Mouse (Mus musculus) heart, postnatal 0 days (tissue): ENCODE measurements around the gene Lrrc1. TPM values are rescaled to one million over a fixed set of nuclear protein-coding genes. Genes with fewer than 3 reads are reported as not detected.
A peak's percentile ranks its signal among the peaks of the same experiment; 100 is the strongest.

Experiments used
- ATAC-seq: fragments of 200-750 bp; cut with Nextera tagmentation; 2 replicates; pipeline ENCODE4 v1.8.0; 2017; ENCODE audit warnings: low read depth, moderate number of reproducible peaks, moderate library complexity; ENCODE audit not compliant: insufficient read depth
- DNase-seq: peaks from one replicate; pipeline ENCODE4 v3.0.0-alpha.2; 2016; ENCODE audit warnings: low spot score
- H3K27ac ChIP-seq: fragments of 300-500 bp; sonication (generic); 2 replicates; pipeline ENCODE4 v1.5.1; 2014; ENCODE audit warnings: low read depth, mild to moderate bottlenecking
- H3K27me3 ChIP-seq: fragments of 300-500 bp; sonication (generic); 2 replicates; pipeline ENCODE4 v1.6.1; 2014; ENCODE audit warnings: low read length, mixed read lengths; ENCODE audit not compliant: control insufficient read depth, insufficient read depth
- H3K36me3 ChIP-seq: fragments of 300-500 bp; sonication (generic); replicated peaks from 2 replicates; pipeline ENCODE4 v1.6.1; 2014; ENCODE audit warnings: low read length, mixed read lengths; ENCODE audit not compliant: control insufficient read depth, insufficient read depth
- H3K4me1 ChIP-seq: fragments of 300-500 bp; sonication (generic); 2 replicates; pipeline ENCODE4 v1.6.1; 2014; ENCODE audit warnings: antibody characterized with exemption; ENCODE audit not compliant: control insufficient read depth, insufficient read depth
- H3K4me2 ChIP-seq: fragments of 300-500 bp; sonication (generic); 2 replicates; pipeline ENCODE4 v1.6.1; 2014; ENCODE audit warnings: low read depth, mild to moderate bottlenecking, low read length, moderate library complexity
- H3K4me3 ChIP-seq: fragments of 300-500 bp; sonication (generic); 2 replicates; pipeline ENCODE4 v1.5.1; 2014; ENCODE audit warnings: low read depth, low read length
- H3K9ac ChIP-seq: fragments of 300-500 bp; sonication (generic); replicated peaks from 2 replicates; pipeline ENCODE4 v1.6.1; 2014; ENCODE audit warnings: low read depth, low read length, mixed read lengths
- H3K9me3 ChIP-seq: fragments of 300-500 bp; sonication (generic); replicated peaks from 2 replicates; pipeline ENCODE4 v1.6.1; 2016; ENCODE audit warnings: low read length; ENCODE audit not compliant: control insufficient read depth
- CTCF ChIP-seq: IDR thresholded peaks from 2 replicates; pipeline ENCODE4 v1.5.1; 2016; ENCODE audit warnings: antibody characterized with exemption, control low read depth, low read depth
- EP300 ChIP-seq: IDR thresholded peaks from 2 replicates; pipeline ENCODE4 v1.6.1; 2016; ENCODE audit warnings: antibody characterized with exemption, low read depth
- WGBS: fragments of 180-500 bp; shearing (Covaris S2); extraction: QIAGEN DNeasy Blood & Tissue Kit; methylation state at CpG from one replicate; pipeline ENCODE4 v1.1.7; 2014; 5-methylcytosine and 5-hydroxymethylcytosine counted together
- polyA plus RNA-seq: library from polyadenylated mRNA; unstranded; fragments of >200 nt; fragmentation: Nextera tagmentation; extraction: Ambion mirVana; gene quantifications from 2 replicates; pipeline ENCODE4 v1.2.1, GENCODE M21; 2015
- total RNA-seq: library from RNA; depleted of rRNA; stranded (reverse); fragments of >200 nt; gene quantifications from 2 replicates; pipeline ENCODE4 v1.2.3, GENCODE M21; 2014; ENCODE audit warnings: low replicate concordance; rRNA removed

Lrrc1 gene
- total RNA-seq (43.8 and 70.3 TPM in 2 replicates), polyA plus RNA-seq (14.7 and 17.7 TPM in 2 replicates)

DNA sequence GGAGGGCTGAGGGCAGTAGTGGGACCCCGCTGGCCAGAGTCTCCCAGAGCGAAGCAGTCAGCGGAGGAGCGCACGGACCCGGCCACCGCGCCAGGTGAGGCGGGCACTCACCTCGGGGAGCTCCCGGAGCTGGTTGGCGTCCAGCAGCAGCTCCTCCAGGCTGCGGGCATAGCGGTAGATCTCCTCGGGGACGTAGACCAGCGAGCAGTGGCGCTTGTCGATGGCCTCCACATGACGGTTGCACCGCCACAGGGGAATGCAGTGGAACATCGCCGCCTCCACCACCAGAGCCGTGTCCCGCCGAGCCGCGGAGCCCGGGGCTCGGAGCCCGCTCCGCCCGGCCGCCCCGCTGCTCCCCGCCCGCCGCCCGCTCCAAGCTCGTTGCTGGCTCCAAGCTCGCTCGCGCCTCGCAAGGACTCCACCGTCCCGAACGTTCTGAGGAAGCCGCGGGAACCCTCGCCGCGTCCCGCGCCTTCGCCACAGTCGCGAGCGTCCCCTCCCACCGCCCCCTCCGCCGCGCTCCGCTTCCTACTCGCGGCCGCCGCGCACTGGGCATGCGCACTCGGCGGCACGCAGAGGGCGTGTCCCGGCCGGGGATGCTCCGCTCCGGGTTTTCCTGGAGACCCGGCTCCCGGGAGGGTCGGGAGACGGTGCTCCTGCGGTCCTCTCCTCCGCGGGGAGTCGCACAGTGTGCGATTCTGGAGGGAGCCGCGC, at the start of gene Lrrc1:
Gene Lrrc1 (minus strand): TSS at position 517 of the 714 bp plus-strand sequence.
- H3K4me3 ChIP-seq, result peak within 1 kb of the TSS; percentile 90
- peak within 1 kb of the TSS; percentile 88 for H3K27ac ChIP-seq
- H3K9me3 ChIP-seq, result no peaks in the 10 kb centered on the region
- H3K4me1 ChIP-seq, result peaks cover 9% of the 10 kb centered on the region; the same call in 1 of the 2 replicates
- peak within 1 kb of the TSS; percentile 85 for H3K4me2 ChIP-seq
- ATAC-seq (peak; percentile 93), DNase-seq (peak; percentile 83)
- H3K36me3 ChIP-seq, result no peaks in the 10 kb centered on the region
- H3K27me3 ChIP-seq, result no peaks in the 10 kb centered on the region
- TF ChIP-seq CTCF (no peak), EP300 (no peak)
- H3K9ac ChIP-seq, result peak within 1 kb of the TSS; percentile 81
- under 1% methylated on average over 67 of the region's 88 CpGs for WGBS

DNA sequence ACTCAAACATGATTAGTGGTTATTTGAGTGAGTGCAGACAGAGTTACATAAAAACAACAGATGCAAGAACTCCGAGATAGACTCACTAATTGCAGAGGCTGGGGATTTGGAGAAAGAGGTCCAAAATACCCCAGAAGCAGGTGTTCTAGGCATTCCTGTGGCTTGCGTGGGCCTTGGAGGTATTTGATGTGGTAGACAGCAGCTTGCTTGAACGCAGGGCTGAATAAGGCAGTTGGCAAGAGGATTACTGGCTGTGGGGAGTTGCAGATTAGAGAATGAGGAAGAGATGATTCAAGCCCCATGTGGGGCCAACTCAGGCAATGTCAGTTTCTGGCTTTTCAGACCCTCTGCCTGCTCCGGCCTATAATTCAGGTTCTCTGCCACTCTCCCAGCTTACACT, 47.8 kb upstream of the Lrrc1 start:
- no peak for TF ChIP-seq CTCF
- TF ChIP-seq EP300, result no peak
- Histone ChIP-seq H3K9me3 (no peaks in the 10 kb centered on the region), H3K27ac (no peak overlapping the region), H3K4me2 (no peak overlapping the region), H3K4me3 (no peak overlapping the region), H3K36me3 (no peaks in the 10 kb centered on the region), H3K9ac (no peak overlapping the region), H3K27me3 (no peaks in the 10 kb centered on the region), H3K4me1 (no peaks in the 10 kb centered on the region)
- no peak for ATAC-seq
- 57% methylated on average over 4 of the region's 4 CpGs for WGBS
- DNase-seq, result no peak

DNA sequence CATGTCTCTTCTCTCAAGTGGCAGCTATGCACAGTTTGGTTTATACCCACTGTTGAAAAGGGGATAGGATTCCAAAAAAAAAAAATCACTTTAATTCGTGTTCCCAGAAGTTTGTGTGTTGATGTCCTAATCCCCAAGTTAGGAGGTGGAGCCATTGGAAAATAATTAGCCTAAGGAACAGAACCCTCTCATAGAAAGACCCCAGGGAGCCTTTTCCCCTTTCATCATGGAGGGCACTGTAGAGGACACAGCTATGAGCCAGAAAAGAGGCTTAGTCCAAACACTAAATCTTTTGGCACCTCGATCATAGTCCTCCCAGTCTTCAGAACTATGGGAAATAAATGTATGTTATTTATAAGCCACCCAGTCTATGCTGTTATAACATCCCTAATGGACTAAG, 44.8 kb upstream of the Lrrc1 start:
- no peak overlapping the region for H3K9ac ChIP-seq
- H3K4me1 ChIP-seq, result no peaks in the 10 kb centered on the region
- TF ChIP-seq EP300 (no peak), CTCF (no peak)
- H3K27me3 ChIP-seq, result no peaks in the 10 kb centered on the region
- DNase-seq, result no peak
- no peaks in the 10 kb centered on the region for H3K36me3 ChIP-seq
- no peak overlapping the region for H3K27ac ChIP-seq
- WGBS, result 45% methylated on average over 2 of the region's 2 CpGs
- H3K4me2 ChIP-seq, result no peak overlapping the region
- H3K9me3 ChIP-seq, result no peaks in the 10 kb centered on the region
- ATAC-seq, result no peak
- H3K4me3 ChIP-seq, result no peak overlapping the region

DNA sequence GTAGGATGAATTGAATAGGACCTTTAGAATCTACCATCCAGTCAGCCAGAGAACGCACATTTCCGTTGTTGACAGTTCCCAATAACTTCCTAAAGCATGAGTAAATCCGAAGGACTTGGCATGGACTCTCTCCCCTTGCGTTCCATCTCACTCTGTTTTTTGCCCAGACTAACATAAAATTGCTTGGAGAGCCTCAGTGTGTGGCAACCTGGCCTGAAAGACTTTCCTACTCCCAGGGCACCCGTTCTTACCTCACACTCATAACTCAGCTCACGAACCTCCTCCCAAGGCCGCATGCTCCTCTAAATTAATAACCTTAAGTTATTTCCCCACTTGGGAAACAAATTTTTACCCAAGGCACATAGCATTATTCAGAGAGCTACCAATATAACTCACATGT, 42.9 kb upstream of the Lrrc1 start:
- ATAC-seq, result no peak
- 85% methylated on average over 7 of the region's 7 CpGs for WGBS
- H3K27ac ChIP-seq, result no peak overlapping the region

DNA sequence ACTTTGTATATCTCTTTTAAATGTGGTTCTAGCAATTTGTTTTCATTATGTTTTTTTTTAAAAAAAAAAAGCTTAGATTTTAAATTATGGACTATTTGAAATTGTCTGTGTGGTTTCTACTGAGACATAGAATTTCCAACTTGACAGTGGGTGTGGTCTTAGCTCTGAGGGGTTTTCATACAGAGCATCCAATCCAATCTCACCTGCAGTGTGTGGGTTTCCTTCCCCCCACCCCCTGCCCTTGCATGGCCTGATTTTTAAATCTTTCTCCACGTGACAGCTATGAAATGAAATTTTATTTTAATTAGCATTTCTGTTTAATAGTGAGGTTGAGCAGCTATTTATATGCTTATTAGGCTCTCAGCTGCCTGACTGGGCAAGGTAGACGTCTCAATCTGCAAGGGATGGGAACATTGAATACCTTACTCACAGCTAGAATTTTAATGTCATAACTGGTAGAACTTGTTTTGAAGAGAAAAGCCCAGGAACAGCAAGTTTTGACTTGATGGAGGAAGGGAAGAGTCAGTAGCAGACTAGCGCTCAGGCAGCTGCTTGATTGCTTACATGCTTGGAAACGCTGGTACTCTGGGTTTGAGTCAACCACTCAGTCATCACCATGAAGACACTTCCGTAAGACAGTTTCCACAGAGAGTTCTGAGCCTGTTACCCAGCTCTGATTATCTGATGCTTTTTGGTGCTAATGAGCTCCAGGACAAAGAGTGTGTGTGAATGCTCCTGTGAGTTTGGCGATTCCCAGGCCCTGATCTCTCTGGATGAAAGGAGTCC, 42.3 kb upstream of the Lrrc1 start:
- ATAC-seq, result no peak
- H3K36me3 ChIP-seq, result no peaks in the 10 kb centered on the region

More for the DNA sequence above, 42.9 kb upstream of the Lrrc1 start:
- H3K9ac ChIP-seq, result no peak overlapping the region
- no peak for TF ChIP-seq EP300
- no peak for TF ChIP-seq CTCF
- H3K4me3 ChIP-seq, result no peak overlapping the region
- H3K36me3 ChIP-seq, result no peaks in the 10 kb centered on the region
- H3K9me3 ChIP-seq, result no peaks in the 10 kb centered on the region
- no peak for DNase-seq
- no peaks in the 10 kb centered on the region for H3K4me1 ChIP-seq
- H3K4me2 ChIP-seq, result no peak overlapping the region
- no peaks in the 10 kb centered on the region for H3K27me3 ChIP-seq

More for the DNA sequence above, 42.3 kb upstream of the Lrrc1 start:
- 73% methylated on average over 6 of the region's 6 CpGs for WGBS
- no peak overlapping the region for H3K4me3 ChIP-seq
- DNase-seq, result no peak
- no peaks in the 10 kb centered on the region for H3K27me3 ChIP-seq
- TF ChIP-seq EP300, result no peak
- no peak for TF ChIP-seq CTCF
- no peaks in the 10 kb centered on the region for H3K4me1 ChIP-seq
- H3K9me3 ChIP-seq, result no peaks in the 10 kb centered on the region
- H3K9ac ChIP-seq, result no peak overlapping the region
- H3K4me2 ChIP-seq, result no peak overlapping the region
- H3K27ac ChIP-seq, result no peak overlapping the region
